Mouse (Mus musculus): ENCODE data around the gene Cd3d. TPM values are rescaled to one million over a fixed set of nuclear protein-coding genes. Genes with fewer than 3 reads are reported as not detected.

Gene Cd3d
- polyA plus RNA-seq, 1 experiment from 2014 or later, result 0.46 TPM

DNA sequence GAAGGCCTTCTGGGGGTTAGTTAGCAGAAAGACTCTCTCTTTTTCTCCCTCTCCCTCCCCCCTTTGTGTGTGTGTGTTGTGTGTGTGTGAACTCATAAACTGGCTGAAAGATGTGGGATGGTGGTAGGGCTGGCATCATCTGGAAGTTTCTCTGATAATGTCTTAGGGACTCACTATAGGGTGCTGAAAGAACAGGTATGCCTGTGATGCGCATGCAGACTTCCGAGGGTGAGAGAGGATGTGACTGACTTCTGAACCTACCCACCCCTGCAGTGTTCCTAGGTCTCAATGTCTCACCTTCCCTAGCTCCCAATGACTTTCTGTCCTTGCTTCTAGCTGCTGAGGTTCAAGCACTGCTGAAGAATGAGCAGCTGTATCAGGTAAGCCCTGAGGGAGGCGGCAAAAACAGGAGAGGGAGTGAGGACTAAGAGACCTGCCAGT is 4.2 kb downstream of the Cd3d start:
- DNase-seq, result no peak
- H3K4me2 ChIP-seq (ENCODE audit: low read depth, low read length), result peak overlapping the region; percentile 62
- TF ChIP-seq EP300 (IDR thresholded peaks at IDR 0.05; ENCODE audit: low read depth), result no peak
- no peak for TF ChIP-seq CTCF (IDR thresholded peaks at IDR 0.05; ENCODE audit: low read depth)

DNA sequence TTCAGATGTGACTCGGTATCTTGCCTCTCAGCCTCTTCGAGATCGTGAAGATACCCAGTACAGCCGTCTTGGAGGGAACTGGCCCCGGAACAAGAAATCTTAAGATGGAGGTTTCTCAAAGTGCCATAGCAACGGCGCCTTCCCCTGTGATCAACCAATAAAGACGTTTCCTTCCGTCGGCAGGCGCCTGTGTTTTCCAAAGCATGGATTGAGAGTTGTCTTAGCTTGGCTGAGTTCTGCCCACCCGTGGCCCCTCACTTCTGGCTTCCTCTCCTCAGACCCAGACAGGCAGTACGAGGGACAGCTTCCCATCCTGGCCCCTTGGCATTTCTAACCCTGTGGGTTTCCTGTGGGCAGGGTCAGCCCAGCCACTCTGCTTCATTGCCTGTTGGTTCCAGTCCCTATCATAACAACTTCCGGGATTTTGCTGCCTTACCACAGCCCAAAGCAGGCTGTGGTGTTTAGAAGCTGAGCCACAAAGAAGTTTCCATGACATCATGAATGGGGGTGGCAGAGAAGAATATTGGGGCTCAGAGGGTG is 4.7 kb downstream of the Cd3d start:
- Histone ChIP-seq H3K27me3 (ENCODE audit: insufficient read depth, low read length) (no peaks in the 10 kb centered on the region), H3K4me2 (ENCODE audit: low read depth, low read length) (peak overlapping the region; percentile 62), H3K9ac (replicated peaks) (no peak overlapping the region), H3K27ac (ENCODE audit: low read depth) (peak overlapping the region; percentile 80), H3K4me1 (ENCODE audit: insufficient read depth) (0 out of 2 replicates have a peak, but pooled peaks cover 3% of the 10 kb centered on the region), H3K9me3 (ENCODE audit: low read length) (no peaks in the 10 kb centered on the region), H3K36me3 (replicated peaks; ENCODE audit: insufficient read depth, low read length) (no peaks in the 10 kb centered on the region), H3K4me3 (ENCODE audit: low read depth, low read length) (peak overlapping the region; percentile 26)
- DNase-seq (peak; percentile 71), ATAC-seq (peak; percentile 83)
- TF ChIP-seq CTCF (IDR thresholded peaks at IDR 0.05; ENCODE audit: low read depth) (no peak), EP300 (IDR thresholded peaks at IDR 0.05; ENCODE audit: low read depth) (no peak)
- 8% methylated on average over 14 of the region's 14 CpGs for WGBS (ENCODE audit: insufficient replicate concordance)

More for the DNA sequence above, 4.2 kb downstream of the Cd3d start:
- Histone ChIP-seq H3K4me1 (ENCODE audit: insufficient read depth) (0 out of 2 replicates have a peak, but pooled peaks cover 3% of the 10 kb centered on the region), H3K36me3 (replicated peaks; ENCODE audit: insufficient read depth, low read length) (no peaks in the 10 kb centered on the region), H3K27ac (ENCODE audit: low read depth) (peak overlapping the region; percentile 80), H3K27me3 (ENCODE audit: insufficient read depth, low read length) (no peaks in the 10 kb centered on the region), H3K9ac (replicated peaks) (0 out of 2 replicates have a peak overlapping the region, but pooled peaks have one; percentile 7), H3K4me3 (ENCODE audit: low read depth, low read length) (peak overlapping the region; percentile 26), H3K9me3 (ENCODE audit: low read length) (no peaks in the 10 kb centered on the region)
- WGBS (ENCODE audit: insufficient replicate concordance), result 56% methylated on average over 3 of the region's 3 CpGs
- peak; percentile 35 for ATAC-seq

DNA sequence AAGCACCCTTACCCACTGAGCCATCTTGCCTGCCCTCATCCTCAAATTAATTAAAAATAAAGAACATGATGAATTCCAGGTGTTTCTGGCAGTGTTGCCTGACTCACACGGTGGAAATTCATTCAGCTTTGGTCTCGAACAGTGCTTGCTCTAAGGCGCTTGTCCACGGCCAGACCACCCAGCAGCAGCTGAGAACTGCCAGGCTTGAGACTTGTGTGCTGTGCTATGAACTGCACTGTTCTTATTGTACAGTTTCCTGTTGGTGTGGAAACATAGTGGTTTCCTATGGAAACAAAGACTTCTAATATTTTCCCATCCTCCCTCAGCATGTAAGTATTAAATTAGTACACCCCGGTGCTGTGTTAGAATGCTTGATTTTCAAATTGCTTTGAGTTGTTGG is 5.4 kb downstream of the Cd3d start:
- H3K4me3 ChIP-seq (ENCODE audit: low read depth, low read length), result no peak overlapping the region
- ATAC-seq (no peak), DNase-seq (no peak)
- peak overlapping the region; percentile 62; the same call in 1 of the 2 replicates for H3K4me2 ChIP-seq (ENCODE audit: low read depth, low read length)
- 0 out of 2 replicates have a peak, but pooled peaks cover 3% of the 10 kb centered on the region for H3K4me1 ChIP-seq (ENCODE audit: insufficient read depth)
- WGBS (ENCODE audit: insufficient replicate concordance), result 40% methylated on average over 5 of the region's 5 CpGs
- H3K27ac ChIP-seq (ENCODE audit: low read depth), result peak overlapping the region; percentile 80
- H3K36me3 ChIP-seq (replicated peaks; ENCODE audit: insufficient read depth, low read length), result no peaks in the 10 kb centered on the region
- H3K9ac ChIP-seq (replicated peaks), result no peak overlapping the region
- no peaks in the 10 kb centered on the region for H3K27me3 ChIP-seq (ENCODE audit: insufficient read depth, low read length)
- no peak for TF ChIP-seq EP300 (IDR thresholded peaks at IDR 0.05; ENCODE audit: low read depth)
- no peak for TF ChIP-seq CTCF (IDR thresholded peaks at IDR 0.05; ENCODE audit: low read depth)
- H3K9me3 ChIP-seq (ENCODE audit: low read length), result no peaks in the 10 kb centered on the region

DNA sequence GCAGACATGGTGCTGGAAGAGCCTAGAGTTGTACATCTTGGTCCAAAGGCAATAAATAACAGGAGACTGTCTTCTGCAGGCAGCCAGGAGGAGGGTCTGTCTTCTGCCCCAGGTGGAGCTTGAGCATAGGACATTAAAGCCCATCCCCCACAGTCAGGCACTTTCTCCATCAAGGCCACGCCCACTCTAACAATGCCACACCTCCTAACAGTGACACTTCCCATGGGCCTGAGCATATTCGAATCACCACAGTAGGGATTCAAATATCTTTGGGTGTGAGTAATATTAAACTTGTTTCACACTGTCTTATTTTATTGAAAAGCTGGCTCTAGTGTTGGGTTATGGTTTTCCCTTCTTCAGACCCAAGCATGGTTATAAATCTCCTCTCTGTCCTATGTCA is 10.2 kb downstream of the Cd3d start:
- Histone ChIP-seq H3K9ac (replicated peaks) (no peak overlapping the region), H3K9me3 (ENCODE audit: low read length) (no peaks in the 10 kb centered on the region), H3K4me2 (ENCODE audit: low read depth, low read length) (no peak overlapping the region), H3K4me3 (ENCODE audit: low read depth, low read length) (no peak overlapping the region), H3K27ac (ENCODE audit: low read depth) (no peak overlapping the region), H3K36me3 (replicated peaks; ENCODE audit: insufficient read depth, low read length) (no peaks in the 10 kb centered on the region), H3K27me3 (ENCODE audit: insufficient read depth, low read length) (no peaks in the 10 kb centered on the region), H3K4me1 (ENCODE audit: insufficient read depth) (no peaks in the 10 kb centered on the region)
- DNase-seq (no peak), ATAC-seq (no peak)
- TF ChIP-seq EP300 (IDR thresholded peaks at IDR 0.05; ENCODE audit: low read depth) (no peak), CTCF (IDR thresholded peaks at IDR 0.05; ENCODE audit: low read depth) (no peak)
- 66% methylated on average over 2 of the region's 2 CpGs for WGBS (ENCODE audit: insufficient replicate concordance)

DNA sequence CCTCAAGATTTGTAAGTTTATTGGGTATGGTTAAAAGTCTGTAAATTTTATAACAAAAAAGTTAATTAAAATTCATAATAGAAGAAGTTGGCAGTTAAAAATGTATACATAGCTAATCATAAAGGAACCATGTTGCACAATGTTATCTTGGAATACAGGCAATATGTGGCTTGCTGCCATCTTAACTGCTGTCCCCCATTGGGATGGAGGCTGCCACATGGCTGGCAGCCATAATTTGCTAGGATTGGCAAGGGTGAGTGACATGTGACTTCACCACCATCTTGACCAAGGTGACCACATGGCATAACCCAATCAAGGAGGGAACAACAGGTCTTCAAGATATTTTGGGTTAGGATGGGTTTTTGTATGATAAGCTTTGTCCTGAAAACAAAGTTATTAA is 10.7 kb downstream of the Cd3d start:
- DNase-seq (no peak), ATAC-seq (no peak)
- Histone ChIP-seq H3K4me3 (ENCODE audit: low read depth, low read length) (no peak overlapping the region), H3K36me3 (replicated peaks; ENCODE audit: insufficient read depth, low read length) (no peaks in the 10 kb centered on the region), H3K27me3 (ENCODE audit: insufficient read depth, low read length) (no peaks in the 10 kb centered on the region), H3K4me1 (ENCODE audit: insufficient read depth) (no peaks in the 10 kb centered on the region), H3K4me2 (ENCODE audit: low read depth, low read length) (no peak overlapping the region), H3K9me3 (ENCODE audit: low read length) (no peaks in the 10 kb centered on the region), H3K27ac (ENCODE audit: low read depth) (no peak overlapping the region), H3K9ac (replicated peaks) (no peak overlapping the region)
- TF ChIP-seq CTCF (IDR thresholded peaks at IDR 0.05; ENCODE audit: low read depth) (no peak), EP300 (IDR thresholded peaks at IDR 0.05; ENCODE audit: low read depth) (no peak)

DNA sequence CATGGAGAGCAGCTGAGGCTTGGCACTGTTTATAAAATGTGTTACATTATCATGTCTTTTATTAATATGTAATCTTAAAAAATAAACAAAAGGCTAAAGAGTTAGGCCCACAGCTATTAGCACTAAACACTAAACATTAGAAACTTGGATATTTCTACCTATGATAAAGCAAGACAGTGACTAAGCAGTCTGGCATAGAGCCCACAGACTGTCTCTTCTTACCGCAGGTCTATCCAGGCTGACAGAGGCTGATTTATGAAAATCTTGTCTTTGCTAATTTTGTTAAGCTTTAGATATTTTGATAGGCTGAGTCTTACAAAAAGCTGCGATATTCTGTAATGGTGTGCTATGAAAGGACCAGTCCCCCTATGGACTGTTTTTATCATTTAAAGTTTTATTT is 11.7 kb downstream of the Cd3d start:
- H3K27me3 ChIP-seq (ENCODE audit: insufficient read depth, low read length), result no peaks in the 10 kb centered on the region
- DNase-seq (no peak), ATAC-seq (no peak)
- no peaks in the 10 kb centered on the region for H3K36me3 ChIP-seq (replicated peaks; ENCODE audit: insufficient read depth, low read length)
- 72% methylated on average over 2 of the region's 2 CpGs for WGBS (ENCODE audit: insufficient replicate concordance)
- H3K4me3 ChIP-seq (ENCODE audit: low read depth, low read length), result no peak overlapping the region
- H3K4me2 ChIP-seq (ENCODE audit: low read depth, low read length), result no peak overlapping the region
- no peak for TF ChIP-seq CTCF (IDR thresholded peaks at IDR 0.05; ENCODE audit: low read depth)
- no peak for TF ChIP-seq EP300 (IDR thresholded peaks at IDR 0.05; ENCODE audit: low read depth)
- H3K4me1 ChIP-seq (ENCODE audit: insufficient read depth), result no peaks in the 10 kb centered on the region
- H3K9me3 ChIP-seq (ENCODE audit: low read length), result no peaks in the 10 kb centered on the region
- H3K27ac ChIP-seq (ENCODE audit: low read depth), result no peak overlapping the region
- H3K9ac ChIP-seq (replicated peaks), result no peak overlapping the region
